Mouse (Mus musculus) lung, postnatal 0 days (tissue): Measurements from ENCODE around the gene Dusp22.

Experiments used
- CTCF ChIP-seq: IDR thresholded peaks from 2 replicates; pipeline ENCODE4 v1.5.1; 2016; ENCODE audit warnings: antibody characterized with exemption, mild to moderate bottlenecking
- EP300 ChIP-seq: IDR thresholded peaks from 2 replicates; pipeline ENCODE4 v1.6.1; 2016; ENCODE audit warnings: antibody characterized with exemption, mild to moderate bottlenecking, control low read depth

- TF ChIP-seq EP300 (no peak), CTCF (no peak)
Measured at GRCm38 (mm10) chr13:30728155-30728554, 68.4 kb downstream of the Dusp22 start.
